ENCODE assay signal across 8 mouse cellular contexts in the genomic region with DNA sequence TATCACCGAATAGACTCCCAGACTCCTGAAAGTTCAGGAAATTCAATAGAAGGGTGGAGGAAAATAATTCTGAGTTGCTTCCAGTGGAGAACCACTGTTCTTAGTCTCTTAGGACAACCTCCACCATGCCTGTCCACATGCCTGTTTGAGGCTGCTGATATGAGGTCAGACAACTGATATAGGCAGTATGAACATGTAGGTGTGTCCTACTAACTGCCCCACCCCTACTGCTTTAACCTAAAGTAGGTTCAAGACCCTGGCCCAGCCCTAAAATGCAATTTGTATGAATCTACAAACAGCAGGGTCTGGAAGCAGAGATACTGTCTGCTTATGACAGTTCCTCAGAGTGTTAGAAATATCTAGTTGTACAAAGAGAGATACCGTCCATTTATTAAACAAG. TPM values are rescaled to one million over a fixed set of nuclear protein-coding genes. Genes with fewer than 3 reads are reported as not detected.
DNase-seq lines count a peak whose midpoint lies in the region; ATAC-seq and TF ChIP-seq lines count a peak whose summit lies in the region.

No protein-coding gene starts in this region.

- no peak overlapping the region for H3K4me2 ChIP-seq in intestine, embryonic 16.5 days (ENCODE audit: low read depth, low read length)
- H3K4me2 ChIP-seq in intestine, embryonic 15.5 days (replicated peaks): no peak overlapping the region
- H3K4me2 ChIP-seq in embryonic facial prominence, embryonic 14.5 days (ENCODE audit: low read depth, low read length): no peak overlapping the region
- H3K4me2 ChIP-seq in myocyte (ENCODE audit: low read depth): no peak overlapping the region

- no peak for TF ChIP-seq POLR2A in myocyte (IDR thresholded peaks at IDR 0.05; ENCODE audit: insufficient read length, low read depth)

- peak overlapping the region; percentile 88 for H3ac ChIP-seq in myocyte (ENCODE audit: control insufficient read depth, insufficient read length)

- H3K4me1 ChIP-seq in intestine, embryonic 16.5 days (ENCODE audit: control insufficient read depth, insufficient read depth, low read length): peaks cover 29% of the 10 kb centered on the region
- H3K4me1 ChIP-seq in intestine, embryonic 15.5 days (replicated peaks): peaks cover 25% of the 10 kb centered on the region
- peaks cover 8% of the 10 kb centered on the region for H3K4me1 ChIP-seq in embryonic facial prominence, embryonic 14.5 days (ENCODE audit: control insufficient read depth, insufficient read depth, low read length)
- H3K4me1 ChIP-seq in limb, embryonic 10.5 days: peaks cover 26% of the 10 kb centered on the region

- peak overlapping the region; percentile 93 for H3K4me3 ChIP-seq in intestine, embryonic 16.5 days (ENCODE audit: low read length)
- H3K4me3 ChIP-seq in intestine, embryonic 15.5 days (replicated peaks): no peak overlapping the region
- H3K4me3 ChIP-seq in embryonic facial prominence, embryonic 14.5 days (ENCODE audit: low read depth, low read length): peak overlapping the region; percentile 92; the same call in 1 of the 2 replicates
- H3K4me3 ChIP-seq in limb, embryonic 10.5 days: peak overlapping the region; percentile 98
- H3K4me3 ChIP-seq in myocyte: peak overlapping the region; percentile 27

- no peaks in the 10 kb centered on the region for H3K27me3 ChIP-seq in intestine, embryonic 16.5 days (replicated peaks; ENCODE audit: control insufficient read depth, insufficient read depth, low read length)
- no peaks in the 10 kb centered on the region for H3K27me3 ChIP-seq in intestine, embryonic 15.5 days (replicated peaks)
- no peaks in the 10 kb centered on the region for H3K27me3 ChIP-seq in embryonic facial prominence, embryonic 14.5 days (replicated peaks; ENCODE audit: control insufficient read depth, insufficient read depth, low read length)
- no peaks in the 10 kb centered on the region for H3K27me3 ChIP-seq in limb, embryonic 10.5 days (ENCODE audit: low read depth, poor library complexity, severe bottlenecking)
- no peaks in the 10 kb centered on the region for H3K27me3 ChIP-seq in myocyte (ENCODE audit: control insufficient read depth, insufficient read depth, insufficient read length)

- no peaks in the 10 kb centered on the region for H3K9me3 ChIP-seq in intestine, embryonic 16.5 days (ENCODE audit: control insufficient read depth, low read length)
- H3K9me3 ChIP-seq in intestine, embryonic 15.5 days: no peaks in the 10 kb centered on the region
- H3K9me3 ChIP-seq in embryonic facial prominence, embryonic 14.5 days (ENCODE audit: control insufficient read depth, low read length): no peaks in the 10 kb centered on the region
- no peaks in the 10 kb centered on the region for H3K9me3 ChIP-seq in limb, embryonic 10.5 days (replicated peaks)

- 69% methylated on average over 2 of the region's 2 CpGs for WGBS in intestine, embryonic 16.5 days
- WGBS in intestine, embryonic 15.5 days: 64% methylated on average over 2 of the region's 2 CpGs
- 69% methylated on average over 2 of the region's 2 CpGs for WGBS in embryonic facial prominence, embryonic 14.5 days
- WGBS in limb, embryonic 10.5 days: 67% methylated on average over 2 of the region's 2 CpGs

- H3K79me2 ChIP-seq in myocyte (ENCODE audit: control insufficient read depth, insufficient read depth): peaks cover 11% of the 10 kb centered on the region

- H3K27ac ChIP-seq in intestine, embryonic 16.5 days (ENCODE audit: low read length): no peak overlapping the region
- H3K27ac ChIP-seq in intestine, embryonic 15.5 days: no peak overlapping the region
- no peak overlapping the region for H3K27ac ChIP-seq in embryonic facial prominence, embryonic 14.5 days (replicated peaks; ENCODE audit: low read depth, low read length)
- no peak overlapping the region for H3K27ac ChIP-seq in limb, embryonic 10.5 days

- 0 out of 2 replicates have a peak, but pooled peaks have one; percentile 12 for ATAC-seq in intestine, embryonic 16.5 days
- no peak; the same call in 1 of the 2 replicates for ATAC-seq in intestine, embryonic 15.5 days
- ATAC-seq in embryonic facial prominence, embryonic 14.5 days (ENCODE audit: low read depth): peak; percentile 2; the same call in 1 of the 2 replicates

- peaks cover 34% of the 10 kb centered on the region for H3K36me3 ChIP-seq in intestine, embryonic 16.5 days (ENCODE audit: control insufficient read depth, insufficient read depth, low read length)
- H3K36me3 ChIP-seq in intestine, embryonic 15.5 days: peaks cover 39% of the 10 kb centered on the region
- H3K36me3 ChIP-seq in embryonic facial prominence, embryonic 14.5 days (ENCODE audit: control insufficient read depth, insufficient read depth, low read length): peaks cover 52% of the 10 kb centered on the region
- H3K36me3 ChIP-seq in limb, embryonic 10.5 days: peaks cover 80% of the 10 kb centered on the region
- H3K36me3 ChIP-seq in myocyte (ENCODE audit: control insufficient read depth, insufficient read depth): peaks cover 42% of the 10 kb centered on the region

- DNase-seq in embryonic facial prominence, embryonic 14.5 days (ENCODE audit: low spot score): no peak
- DNase-seq in limb, embryonic 10.5 days (ENCODE audit: low spot score): no peak
- DNase-seq in lung, postnatal 10 days: no peak
- no peak for DNase-seq in adrenal gland, postnatal 10 days
- DNase-seq in thymus, postnatal 14 days: no peak

- H3K9ac ChIP-seq in intestine, embryonic 16.5 days (ENCODE audit: low read depth, low read length): no peak overlapping the region
- H3K9ac ChIP-seq in intestine, embryonic 15.5 days: no peak overlapping the region
- H3K9ac ChIP-seq in embryonic facial prominence, embryonic 14.5 days (ENCODE audit: low read depth, low read length): no peak overlapping the region

TF ChIP-seq in myocyte, 11 proteins besides CTCF, POLR2A, EP300 and RAD21:
- no peak for TF ChIP-seq MAX (IDR thresholded peaks at IDR 0.05; ENCODE audit: low read depth)

RNA-seq across cellular contexts. Expression of a gene that starts 0.5 kb away (rescaled TPM):
- polyA plus RNA-seq in intestine, embryonic 16.5 days (2015; fragmentation: Nextera tagmentation; extraction: Ambion mirVana): 7.8 and 11.3 TPM in 2 replicates
- 23.0 and 24.3 TPM in 2 replicates for polyA plus RNA-seq in intestine, embryonic 15.5 days (2015; fragmentation: Nextera tagmentation; extraction: Ambion mirVana)
- polyA plus RNA-seq in embryonic facial prominence, embryonic 14.5 days (2014; fragmentation: Nextera tagmentation; extraction: Ambion mirVana): 11.4 and 13.1 TPM in 2 replicates
- polyA plus RNA-seq in limb, embryonic 10.5 days (2016; fragmentation: Nextera tagmentation; extraction: Ambion mirVana): 21.5 and 36.6 TPM in 2 replicates
- not detected for polyA plus RNA-seq in myocyte (2012; fragmentation: generic; extraction: Trizol)
- total RNA-seq in adrenal gland, postnatal 10 days (2021): not detected

RNA-seq across cellular contexts. Expression of a gene that starts 22.7 kb away (rescaled TPM):
- 51.6 and 52.3 TPM in 2 replicates for polyA plus RNA-seq in intestine, embryonic 16.5 days (2015; fragmentation: Nextera tagmentation; extraction: Ambion mirVana)
- 50.4 and 54.1 TPM in 2 replicates for polyA plus RNA-seq in intestine, embryonic 15.5 days (2015; fragmentation: Nextera tagmentation; extraction: Ambion mirVana)
- polyA plus RNA-seq in embryonic facial prominence, embryonic 14.5 days (2014; fragmentation: Nextera tagmentation; extraction: Ambion mirVana): 48.9 and 53.2 TPM in 2 replicates
- 79.0 and 81.8 TPM in 2 replicates for polyA plus RNA-seq in limb, embryonic 10.5 days (2016; fragmentation: Nextera tagmentation; extraction: Ambion mirVana)
- polyA plus RNA-seq in myocyte (2012; fragmentation: generic; extraction: Trizol): 340 TPM
- total RNA-seq in adrenal gland, postnatal 10 days (2021): 10 to 100 TPM; 70.6 to 78.6 TPM

RNA-seq across cellular contexts. Expression of a gene that starts 24.1 kb away (rescaled TPM):
- 6.9 and 7.4 TPM in 2 replicates for polyA plus RNA-seq in intestine, embryonic 16.5 days (2015; fragmentation: Nextera tagmentation; extraction: Ambion mirVana)
- polyA plus RNA-seq in intestine, embryonic 15.5 days (2015; fragmentation: Nextera tagmentation; extraction: Ambion mirVana): 7.0 and 7.5 TPM in 2 replicates
- 5.2 and 5.5 TPM in 2 replicates for polyA plus RNA-seq in embryonic facial prominence, embryonic 14.5 days (2014; fragmentation: Nextera tagmentation; extraction: Ambion mirVana)
- 6.5 and 9.0 TPM in 2 replicates for polyA plus RNA-seq in limb, embryonic 10.5 days (2016; fragmentation: Nextera tagmentation; extraction: Ambion mirVana)
- 5.9 TPM for polyA plus RNA-seq in myocyte (2012; fragmentation: generic; extraction: Trizol)
- 10 to 100 TPM; 12.6 to 13.0 TPM for total RNA-seq in adrenal gland, postnatal 10 days (2021)

RNA-seq across cellular contexts. Expression of a gene that starts 36.6 kb away (rescaled TPM):
- 0.07 and 0.09 TPM in 2 replicates for polyA plus RNA-seq in intestine, embryonic 16.5 days (2015; fragmentation: Nextera tagmentation; extraction: Ambion mirVana)
- polyA plus RNA-seq in intestine, embryonic 15.5 days (2015; fragmentation: Nextera tagmentation; extraction: Ambion mirVana): 0.13 and 0.32 TPM in 2 replicates
- 0.68 and 0.97 TPM in 2 replicates for polyA plus RNA-seq in embryonic facial prominence, embryonic 14.5 days (2014; fragmentation: Nextera tagmentation; extraction: Ambion mirVana)
- polyA plus RNA-seq in limb, embryonic 10.5 days (2016; fragmentation: Nextera tagmentation; extraction: Ambion mirVana): not detected in 2 replicates
- polyA plus RNA-seq in myocyte (2012; fragmentation: generic; extraction: Trizol): 1.2 TPM
- total RNA-seq in adrenal gland, postnatal 10 days (2021): under 1 TPM in 1 of 2 experiments, not detected in 1; 0.15 TPM

RNA-seq across cellular contexts. Expression of a gene that starts 38.8 kb away (rescaled TPM):
- polyA plus RNA-seq in intestine, embryonic 16.5 days (2015; fragmentation: Nextera tagmentation; extraction: Ambion mirVana): 6.5 and 8.5 TPM in 2 replicates
- 9.5 and 10.1 TPM in 2 replicates for polyA plus RNA-seq in intestine, embryonic 15.5 days (2015; fragmentation: Nextera tagmentation; extraction: Ambion mirVana)
- polyA plus RNA-seq in embryonic facial prominence, embryonic 14.5 days (2014; fragmentation: Nextera tagmentation; extraction: Ambion mirVana): 7.0 and 7.4 TPM in 2 replicates
- 10.2 and 13.3 TPM in 2 replicates for polyA plus RNA-seq in limb, embryonic 10.5 days (2016; fragmentation: Nextera tagmentation; extraction: Ambion mirVana)
- 8.6 TPM for polyA plus RNA-seq in myocyte (2012; fragmentation: generic; extraction: Trizol)
- total RNA-seq in adrenal gland, postnatal 10 days (2021): 10 to 100 TPM; 42.0 to 56.4 TPM
